Mouse (Mus musculus) kidney, adult 18-20 months (tissue): ENCODE results near the gene Gm21981.

Source experiments
- DNase-seq: peaks from one replicate; pipeline ENCODE4 v3.0.0; 2021

Gm21981 gene

DNA sequence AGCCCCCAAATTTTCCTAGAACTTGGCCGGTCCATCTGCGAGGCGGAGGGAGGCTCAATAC, at the start of gene Gm21981:
TSS of gene Gm21981 (minus strand) at position 14 of the 61 bp plus-strand sequence.
- DNase-seq: no peak

DNA sequence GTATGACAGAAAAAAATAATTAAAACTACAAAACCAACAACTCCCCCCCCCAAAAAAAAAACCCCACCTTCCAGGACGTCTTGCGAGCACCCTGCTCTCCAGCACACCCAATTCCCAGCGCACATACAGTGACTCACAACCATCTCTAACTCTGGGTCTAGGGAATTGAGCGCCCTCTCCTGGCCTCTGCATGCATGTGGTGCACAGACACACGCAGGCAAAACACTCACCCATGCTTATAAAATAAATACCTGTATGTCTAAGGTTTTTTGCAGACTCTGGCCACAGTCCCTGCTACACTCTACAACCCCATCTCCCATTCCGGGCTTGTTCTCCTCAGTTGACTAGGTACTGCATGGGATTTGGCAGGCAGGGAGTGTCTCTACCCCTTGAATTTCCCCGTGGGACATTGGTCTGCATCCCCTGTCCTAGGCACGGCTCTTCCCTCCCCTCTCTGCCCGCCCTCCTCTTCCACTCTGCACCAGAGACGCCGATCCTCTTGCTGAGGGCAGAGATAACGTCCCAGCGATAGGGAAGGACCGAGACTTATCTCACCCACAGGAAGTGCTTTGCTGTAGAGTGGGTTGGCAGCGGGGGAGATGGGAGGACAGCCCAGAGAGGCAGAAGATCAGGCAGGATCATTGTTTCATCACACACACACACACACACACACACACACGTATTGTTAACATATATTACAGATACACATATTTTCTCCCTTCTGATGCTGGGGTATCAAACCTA, 48.9 kb upstream of the Gm21981 start:
- DNase-seq: no peak

DNA sequence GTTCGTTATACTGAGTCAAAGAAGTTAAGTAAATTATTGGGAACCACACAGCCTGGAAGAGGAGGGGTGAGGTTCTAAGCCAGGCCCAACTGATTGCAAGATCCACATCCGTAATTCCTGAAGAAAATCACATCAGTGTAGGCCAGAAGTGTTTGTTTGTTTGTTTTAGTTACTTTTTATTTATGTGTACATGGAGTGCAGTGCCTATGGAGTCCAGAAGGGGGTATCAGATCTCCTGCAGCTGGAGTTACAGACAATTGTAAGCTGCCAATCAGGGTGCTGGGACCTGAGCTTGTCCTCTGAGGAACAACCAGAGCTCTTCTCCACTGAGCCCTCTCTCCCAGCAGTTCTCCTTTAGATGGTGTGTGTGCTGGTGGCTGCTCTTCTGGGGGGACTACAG, 45.9 kb upstream of the Gm21981 start:
- DNase-seq: no peak

DNA sequence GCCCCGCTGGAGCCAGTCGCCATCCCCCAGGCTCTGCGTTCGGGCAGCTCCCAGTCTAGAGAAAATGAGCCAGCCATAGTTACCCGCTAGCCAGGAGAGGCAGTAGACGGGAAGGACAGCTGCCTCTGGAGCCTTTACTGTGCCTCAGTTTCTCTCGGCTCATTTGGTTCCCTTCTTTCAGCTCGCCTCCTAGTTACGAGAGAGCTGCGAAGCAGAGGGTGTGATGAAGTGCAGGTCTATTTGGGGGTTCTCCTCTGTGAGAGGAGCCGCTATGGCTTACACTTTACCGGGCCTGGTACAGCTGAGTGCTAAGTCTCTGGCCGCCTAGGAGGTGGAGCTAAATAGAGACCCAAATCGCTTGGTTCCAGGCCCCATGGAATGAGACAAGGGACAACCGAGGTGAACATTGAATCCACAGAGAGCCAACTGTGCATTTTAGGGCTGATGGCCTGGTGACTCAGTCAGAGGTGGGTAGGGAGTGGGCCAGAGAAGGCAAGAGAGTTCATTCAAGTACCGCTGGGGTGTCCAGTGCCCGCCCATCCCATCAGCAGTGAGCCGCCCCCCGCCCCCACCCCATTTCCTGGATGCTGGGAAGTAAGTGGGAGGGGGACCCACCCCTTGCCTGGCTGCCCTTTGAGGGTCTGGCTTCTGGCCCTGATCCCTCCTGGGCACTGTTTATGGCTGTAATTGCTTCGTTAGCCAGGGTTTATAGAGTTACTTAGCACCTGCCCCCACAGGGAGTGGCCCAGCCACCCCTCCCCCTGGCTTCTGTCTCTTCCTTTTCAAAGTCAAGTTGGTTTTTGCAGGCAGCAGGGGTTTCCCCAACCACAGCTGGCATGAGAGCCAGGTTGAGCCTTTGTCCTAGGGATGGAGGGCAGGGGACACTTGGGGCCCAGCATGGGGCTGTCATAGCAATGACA, 44.9 kb upstream of the Gm21981 start:
- DNase-seq: peak; percentile 31

DNA sequence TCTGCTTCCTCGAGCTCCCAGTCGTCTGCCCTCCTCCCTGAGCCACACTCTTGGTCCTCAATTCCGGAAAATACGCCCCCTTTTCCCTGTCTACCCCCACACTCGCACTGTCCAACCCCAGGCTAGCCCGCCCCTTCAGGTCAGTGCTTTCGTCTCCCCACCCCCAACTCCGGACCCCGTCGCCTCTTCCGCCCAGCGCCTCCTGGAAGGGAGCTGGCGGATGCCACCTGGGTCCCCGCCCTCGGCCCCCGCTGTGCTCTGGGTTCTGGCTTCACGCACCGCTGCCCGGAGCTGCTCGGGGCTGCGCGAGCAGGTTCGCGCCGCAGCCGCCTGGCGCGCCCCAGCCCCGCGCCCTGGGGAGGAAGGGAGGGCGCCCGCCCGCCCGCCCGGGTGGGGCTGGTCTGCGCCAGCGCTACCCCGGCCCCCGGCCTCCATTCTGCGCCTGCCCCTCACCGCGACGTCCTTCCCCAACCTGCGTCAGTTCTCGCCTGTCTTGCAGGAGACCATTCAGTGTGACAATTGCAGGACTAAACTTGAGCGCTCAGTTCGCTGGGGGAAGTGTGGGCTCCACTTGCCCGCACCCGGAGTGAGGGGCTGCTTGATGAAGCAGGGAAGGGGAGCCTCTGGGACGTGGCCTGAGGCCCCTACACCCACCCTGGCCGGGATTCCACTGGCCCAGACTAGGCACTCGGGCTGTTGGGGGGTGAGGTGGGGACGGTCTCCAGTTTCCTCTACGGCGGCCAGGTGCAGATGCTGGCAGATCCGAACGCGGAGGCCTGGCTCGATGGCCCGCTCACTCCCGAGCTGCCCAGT, 44.0 kb upstream of the Gm21981 start:
- peak; percentile 80 for DNase-seq

DNA sequence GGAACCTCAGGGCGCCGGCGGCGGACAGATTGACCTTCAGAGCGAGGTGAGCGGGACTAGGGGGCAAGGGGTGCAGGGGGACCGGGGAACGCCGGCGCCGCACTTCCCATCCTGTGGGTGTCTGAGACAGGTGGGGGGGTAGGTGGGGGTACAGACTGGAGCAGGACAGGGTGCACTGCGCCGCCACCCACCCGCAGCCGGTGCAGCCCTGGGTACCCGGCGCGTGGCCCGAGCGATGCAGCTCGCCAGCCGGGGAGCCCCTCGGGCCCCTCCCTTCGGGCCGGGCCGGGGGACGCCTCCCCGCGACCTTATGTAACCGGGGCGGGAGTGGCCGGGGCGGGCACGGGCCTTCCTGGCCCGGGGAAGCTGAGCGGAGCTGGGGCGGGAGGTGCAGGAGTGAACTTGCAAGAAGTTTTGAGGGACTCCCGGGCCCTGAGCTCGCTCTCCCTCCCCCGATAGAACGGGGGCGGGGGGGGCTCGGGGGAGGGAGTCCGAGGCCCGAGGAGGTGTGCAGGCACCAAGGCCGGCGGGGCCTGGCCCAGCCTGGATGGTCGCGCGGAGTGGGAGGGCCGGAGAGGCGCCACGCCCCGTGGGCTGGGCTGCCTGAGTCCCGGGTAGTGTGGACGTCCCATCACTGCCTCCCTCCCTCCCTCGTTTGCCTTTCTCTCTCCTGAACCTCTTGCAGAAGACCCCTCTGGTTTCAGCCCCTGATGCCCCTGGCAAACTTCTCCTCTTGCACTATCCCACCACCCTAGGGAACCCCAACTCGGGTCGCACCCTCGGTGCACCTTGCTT, 43.2 kb upstream of the Gm21981 start:
- DNase-seq: peak; percentile 94

DNA sequence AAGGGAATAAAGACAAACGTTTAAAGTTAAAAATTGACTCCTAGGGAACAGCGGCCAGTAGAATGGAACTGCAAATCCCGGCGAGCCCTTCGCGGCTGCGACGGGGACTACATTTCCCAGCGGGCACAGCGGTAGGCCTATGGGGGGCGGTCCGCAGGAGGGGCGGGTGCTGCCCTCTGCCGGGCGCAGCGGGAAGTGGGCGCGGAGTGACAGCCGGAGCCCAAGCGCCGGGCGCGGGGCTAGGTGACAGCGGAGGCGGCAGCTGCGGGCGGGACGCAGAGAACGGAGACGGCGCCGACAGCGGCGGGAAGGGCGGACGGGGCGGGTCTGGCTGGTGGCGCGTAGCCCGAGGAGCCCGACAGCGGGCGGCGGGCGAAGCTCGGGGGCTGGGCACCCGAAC, 42.6 kb upstream of the Gm21981 start, which contains the start of gene Tfeb:
TSS of gene Tfeb (plus strand) at position 175 of the 400 bp plus-strand sequence.
- DNase-seq: peak; percentile 98

DNA sequence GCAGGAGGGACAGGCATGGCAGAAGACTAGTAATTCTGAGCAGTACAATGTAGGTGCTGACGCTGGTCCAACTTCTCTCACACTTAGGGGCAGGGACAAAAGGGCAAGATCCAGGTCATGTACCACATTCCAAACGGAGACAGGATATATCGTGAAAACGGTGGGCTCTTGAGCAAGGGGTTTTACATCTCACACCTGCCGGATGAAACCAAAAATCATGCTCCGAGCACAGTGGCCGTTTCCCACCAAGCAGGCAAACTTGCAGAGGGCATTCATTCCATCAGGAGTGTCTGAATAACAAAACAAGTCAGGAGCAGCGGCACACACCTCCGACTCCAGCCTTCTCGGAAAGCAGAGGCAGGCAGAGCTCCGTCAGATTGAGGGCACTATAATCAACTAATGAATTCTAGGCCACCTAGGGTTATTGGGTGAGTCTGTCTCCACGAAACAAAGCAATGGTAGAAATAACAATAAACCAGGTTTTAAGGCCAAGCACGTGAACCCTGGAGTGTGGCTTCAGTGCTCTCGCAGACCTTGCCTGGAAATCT, 41.4 kb upstream of the Gm21981 start:
- DNase-seq: no peak

DNA sequence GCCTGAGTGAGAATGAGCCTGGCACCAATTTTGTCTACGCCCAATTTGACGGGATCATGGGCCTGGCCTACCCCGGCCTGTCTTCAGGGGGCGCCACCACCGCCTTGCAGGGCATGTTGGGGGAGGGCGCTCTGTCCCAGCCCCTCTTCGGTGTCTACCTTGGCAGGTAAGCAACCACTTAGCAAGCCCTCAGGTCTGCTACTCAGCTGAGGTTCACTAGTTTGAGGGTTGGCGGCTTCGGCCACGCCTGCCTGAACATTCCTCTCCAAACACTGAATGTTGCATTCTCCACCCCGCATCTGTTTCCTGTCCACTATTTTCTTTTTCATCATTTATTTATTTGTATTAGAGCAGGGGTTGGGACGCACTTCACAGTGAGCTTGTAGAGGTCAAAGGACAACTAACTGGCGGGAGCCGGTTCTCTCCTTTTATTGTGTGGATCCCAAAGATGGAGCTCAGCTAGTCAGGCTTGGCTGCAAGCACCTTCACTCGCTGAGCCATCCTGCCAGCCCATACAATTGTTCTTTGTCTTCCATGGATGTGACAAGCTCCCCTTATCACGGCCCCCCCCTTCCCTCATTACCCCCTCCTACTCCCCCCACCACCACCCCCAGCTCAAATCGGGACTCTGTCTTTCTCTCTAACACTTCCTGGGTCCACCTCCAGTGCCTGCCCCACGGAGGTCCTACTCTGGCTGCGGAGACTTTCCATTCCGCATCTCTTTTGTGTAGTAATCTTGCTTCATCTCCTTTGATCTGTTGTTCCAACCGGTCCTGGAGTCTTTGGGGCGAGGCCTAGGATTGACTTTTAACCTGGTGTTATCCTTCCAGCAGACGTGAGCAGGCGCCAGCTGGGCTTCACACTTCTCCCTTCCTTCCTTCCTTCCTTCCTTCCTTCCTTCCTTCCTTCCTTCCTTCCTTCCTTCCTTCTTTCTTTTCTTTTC, 36.6 kb upstream of the Gm21981 start:
- no peak for DNase-seq

DNA sequence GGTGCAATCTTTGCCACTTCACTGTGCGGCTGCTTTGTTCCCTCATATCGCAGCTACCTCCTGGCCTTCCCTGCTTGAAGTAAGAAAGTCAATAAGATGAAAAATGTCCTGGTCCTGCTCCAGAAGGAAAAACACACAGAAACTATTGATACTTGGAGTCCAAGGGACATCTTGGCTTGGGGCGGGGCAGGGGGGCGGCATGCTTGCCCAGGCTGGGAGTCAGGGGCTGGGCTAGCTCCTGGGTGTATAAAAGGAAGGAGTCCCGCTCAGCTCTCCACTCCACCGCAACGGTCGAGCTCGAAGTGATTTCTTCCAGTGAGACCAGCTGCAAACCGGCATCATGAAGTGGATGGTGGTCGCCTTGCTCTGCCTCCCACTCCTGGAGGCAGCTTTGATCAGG, 32.3 kb upstream of the Gm21981 start, which contains the start of gene Pgc:
TSS of gene Pgc (plus strand) at position 277 of the 400 bp plus-strand sequence.
- DNase-seq: no peak

DNA sequence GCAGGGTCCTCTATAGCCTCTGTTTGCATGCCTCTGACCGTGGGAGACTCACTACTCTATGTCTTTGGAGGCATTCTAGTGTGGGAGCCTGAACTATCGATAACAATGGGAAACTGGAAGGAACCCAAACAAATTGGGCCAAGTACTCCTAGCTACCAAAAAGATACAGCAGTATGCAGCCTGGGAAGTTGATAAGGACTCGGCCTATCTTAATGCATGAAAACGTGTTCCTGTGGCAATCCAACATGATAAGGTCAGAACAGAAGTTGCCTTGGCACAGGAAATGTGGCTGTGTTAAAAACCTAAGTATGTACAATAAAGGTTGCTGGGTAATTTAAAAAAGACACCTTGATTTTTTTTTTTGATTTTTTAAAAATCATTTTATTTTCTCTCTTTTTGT, 26.9 kb upstream of the Gm21981 start:
- no peak for DNase-seq

DNA sequence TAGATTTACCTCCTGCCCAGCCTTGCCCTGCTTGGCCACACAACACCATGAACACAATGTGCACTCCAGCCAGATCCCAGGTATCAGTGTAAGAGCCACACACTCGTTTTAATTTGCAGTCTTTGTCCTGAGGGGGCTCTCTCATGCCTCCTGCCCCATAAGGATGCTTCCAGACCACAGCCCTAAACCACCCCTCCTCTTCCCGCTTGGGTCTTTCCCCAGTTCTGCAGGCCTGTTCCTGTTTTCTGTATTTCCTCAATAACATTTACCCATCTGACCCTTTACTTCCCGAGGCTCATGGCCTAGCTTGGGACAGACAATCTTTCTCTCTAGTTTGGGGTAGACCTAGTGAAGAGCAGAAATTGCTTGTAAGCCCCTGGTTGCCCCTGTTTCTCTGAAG, 20.8 kb upstream of the Gm21981 start:
- no peak for DNase-seq

DNA sequence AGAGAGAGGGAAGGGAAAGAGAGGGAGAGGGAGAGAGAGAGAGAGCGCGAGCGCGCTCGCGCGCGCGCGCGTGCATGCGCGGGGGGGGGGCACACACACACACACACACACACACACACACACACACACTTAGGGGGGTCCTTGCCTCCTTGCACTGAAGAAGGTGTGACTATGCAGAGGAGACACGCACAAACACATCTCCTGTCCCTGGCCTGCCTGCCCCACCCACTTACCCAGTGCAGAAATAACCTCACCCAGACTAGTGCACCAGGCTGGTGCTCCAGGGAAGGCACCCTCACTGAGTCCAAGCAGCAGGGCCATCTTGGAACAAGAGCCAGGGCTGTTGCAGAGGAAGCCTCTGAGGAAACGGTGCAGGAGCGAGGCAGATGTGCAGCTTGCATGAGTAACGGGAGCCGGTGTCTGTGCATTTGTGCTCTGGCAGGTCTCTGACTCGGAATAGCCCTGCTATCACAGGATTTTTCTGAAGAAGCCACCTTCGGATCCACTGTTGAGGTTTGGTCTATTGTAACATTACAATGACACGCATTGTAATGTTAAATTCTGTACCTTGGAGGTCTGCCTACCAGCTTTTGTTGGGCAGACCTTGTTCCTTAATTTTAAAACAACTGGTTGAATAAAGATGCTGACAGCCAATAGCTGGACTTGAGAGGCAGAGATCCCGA, 18.8 kb upstream of the Gm21981 start:
- no peak for DNase-seq

DNA sequence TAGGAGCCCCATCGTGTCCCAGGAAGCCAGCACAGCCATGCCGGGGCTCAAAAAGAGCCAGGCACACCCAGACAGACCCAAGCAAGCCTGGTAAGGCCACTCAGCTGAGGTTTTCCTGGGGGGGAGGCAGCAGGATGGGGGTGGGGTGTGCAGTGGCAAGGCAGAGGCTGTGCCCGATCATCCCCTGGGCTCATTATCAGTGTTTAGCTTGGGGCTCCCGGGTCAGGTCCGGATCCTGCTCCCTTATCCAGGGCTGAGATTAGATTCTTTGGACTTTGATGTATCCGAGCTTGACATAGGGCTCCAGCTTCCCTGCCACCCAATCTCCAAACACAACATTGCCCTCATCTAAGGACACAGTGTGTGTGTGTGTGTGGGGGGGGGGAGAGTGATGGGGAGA, 17.6 kb upstream of the Gm21981 start:
- DNase-seq: no peak

DNA sequence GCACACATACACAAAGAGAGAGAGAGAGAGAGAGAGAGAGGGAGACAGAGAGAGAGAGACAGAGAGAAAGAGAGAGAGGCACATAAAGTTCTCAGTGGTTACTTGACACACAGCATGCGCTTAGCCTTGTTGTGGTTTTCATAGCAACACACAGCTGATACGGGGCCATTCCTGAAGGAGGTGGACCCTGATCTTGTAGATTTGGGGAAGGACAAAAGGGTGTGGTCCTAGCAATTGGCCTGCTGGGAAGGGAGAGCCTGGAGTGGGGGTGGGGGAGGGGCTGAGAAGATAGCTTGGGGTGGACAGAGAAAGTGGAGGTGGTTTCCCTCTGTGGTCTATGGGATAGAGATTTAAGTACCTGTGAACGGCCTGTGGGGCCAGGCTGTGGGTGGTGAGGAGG, 15.8 kb upstream of the Gm21981 start:
- no peak for DNase-seq

DNA sequence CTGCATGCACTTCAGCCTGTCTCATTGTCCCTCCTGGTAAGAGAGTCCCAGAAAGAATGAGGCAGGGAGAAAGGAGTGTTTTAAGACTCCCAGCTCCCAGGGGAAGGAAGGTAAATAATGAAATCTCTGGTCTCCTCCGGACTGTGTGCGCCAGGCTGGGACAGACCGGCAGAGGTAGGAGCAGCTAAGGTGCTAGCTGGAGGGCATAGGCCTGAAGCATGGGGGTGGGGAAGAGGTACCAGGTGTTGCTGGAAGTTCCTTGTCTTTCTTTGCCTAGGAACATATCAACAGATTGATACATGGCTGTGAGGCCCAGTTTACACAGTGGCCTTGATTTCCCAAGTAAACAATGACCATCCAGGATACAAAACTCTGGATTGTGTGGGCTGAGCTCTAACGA, 14.7 kb upstream of the Gm21981 start:
- DNase-seq: no peak

DNA sequence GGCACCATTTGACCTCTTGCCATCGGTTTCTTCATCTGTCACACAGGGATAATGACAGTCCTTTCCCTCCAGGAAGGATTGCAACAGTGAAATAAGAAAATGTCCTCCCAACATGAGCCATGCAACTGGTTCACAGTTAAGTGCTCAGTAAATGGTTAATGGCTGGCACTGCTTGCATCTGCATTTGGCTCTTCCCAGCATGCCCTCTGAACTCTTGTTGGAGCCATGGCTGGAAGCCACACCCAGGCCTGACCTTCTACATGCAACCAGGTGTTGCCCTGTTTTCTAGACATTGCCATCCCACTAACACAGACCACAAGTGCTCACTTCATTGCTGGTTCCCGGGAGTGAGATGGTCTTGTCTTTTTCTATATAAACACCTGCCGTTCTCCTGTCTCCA, 13.7 kb upstream of the Gm21981 start:
- DNase-seq: peak; percentile 30

DNA sequence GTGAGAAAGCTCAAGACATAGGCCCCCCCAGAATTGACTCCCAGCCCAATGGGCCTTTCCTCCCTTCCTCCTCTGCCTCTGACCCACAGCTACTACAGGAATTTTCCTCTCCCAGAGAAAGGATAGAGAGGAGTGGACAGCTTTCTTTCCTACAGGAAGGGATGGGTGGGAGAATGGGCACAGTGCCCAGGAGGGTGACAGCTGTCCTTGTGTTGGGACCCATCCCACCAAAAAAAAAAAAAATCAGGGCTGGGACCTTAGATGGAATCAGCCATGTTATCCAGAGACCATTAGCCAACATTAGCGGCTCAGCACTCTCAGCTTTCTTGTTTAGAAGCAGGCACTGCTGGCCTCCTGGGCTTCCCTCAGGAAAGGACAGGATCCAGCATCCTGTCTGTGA, 11.9 kb upstream of the Gm21981 start:
- no peak for DNase-seq

DNA sequence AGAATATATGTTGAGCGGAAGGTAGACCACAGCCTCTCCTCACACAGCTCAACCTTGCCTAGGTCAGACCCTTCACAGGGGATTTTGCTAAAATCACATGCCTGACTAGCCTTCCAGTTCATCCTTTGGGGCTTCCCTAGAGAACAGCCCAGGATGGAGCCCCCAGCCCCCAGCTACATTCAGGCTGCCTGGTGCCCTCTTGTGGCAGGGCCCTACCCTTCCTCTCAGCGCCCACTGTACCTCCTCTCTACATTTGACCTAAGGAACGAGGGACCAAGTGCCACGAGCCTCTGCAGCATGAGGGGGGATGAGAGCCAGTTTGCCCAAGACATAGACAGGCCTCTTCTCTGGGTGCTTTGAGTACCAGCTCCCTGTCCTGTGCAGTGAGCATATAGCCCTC, 10.4 kb upstream of the Gm21981 start:
- no peak for DNase-seq

DNA sequence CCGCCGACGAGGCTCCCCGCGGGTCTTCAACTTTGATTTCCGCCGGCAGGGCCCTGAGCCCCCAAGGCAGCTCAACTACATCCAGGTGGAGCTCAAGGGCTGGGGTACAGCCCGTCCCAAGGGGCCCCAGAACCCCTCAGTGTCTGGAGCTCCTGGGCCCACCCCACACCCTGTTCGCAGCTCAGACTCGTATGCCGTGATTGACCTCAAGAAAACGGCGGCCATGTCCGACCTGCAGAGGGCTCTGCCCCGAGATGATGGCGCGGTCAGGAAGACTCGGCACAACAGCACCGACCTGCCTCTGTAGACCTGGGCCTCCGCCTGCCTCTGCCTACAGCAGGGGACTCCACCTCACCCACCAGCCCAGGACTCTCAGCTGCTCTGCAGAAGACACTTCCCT, 9.3 kb upstream of the Gm21981 start:
- no peak for DNase-seq
